Mouse (Mus musculus): ENCODE measurements around the gene Tns1. TPM values are rescaled to one million over a fixed set of nuclear protein-coding genes. Genes with fewer than 3 reads are reported as not detected.

Tns1 gene
- polyA plus RNA-seq, 1 experiment = 111 TPM

GRCm38 (mm10) chr1:74082841-74083463 is 41.3 kb downstream of the Tns1 start:
- Histone ChIP-seq H3K27me3 (ENCODE audit: control insufficient read depth, insufficient read depth, insufficient read length) (no peaks in the 10 kb centered on the region), H3K36me3 (ENCODE audit: control insufficient read depth, insufficient read depth) (no peaks in the 10 kb centered on the region), H3ac (ENCODE audit: control insufficient read depth, insufficient read length) (no peak overlapping the region), H3K79me2 (ENCODE audit: control insufficient read depth, insufficient read depth) (no peaks in the 10 kb centered on the region), H3K4me2 (ENCODE audit: low read depth) (no peak overlapping the region), H3K4me3 (no peak overlapping the region)
- TF ChIP-seq TCF12 (IDR thresholded peaks at IDR 0.05; ENCODE audit: insufficient read depth, poor library complexity, severe bottlenecking) (no peak), CEBPB (IDR thresholded peaks at IDR 0.05; ENCODE audit: insufficient read depth, poor library complexity, severe bottlenecking) (no peak), USF1 (IDR thresholded peaks at IDR 0.05; ENCODE audit: low read depth) (no peak), SRF (IDR thresholded peaks at IDR 0.05; ENCODE audit: control insufficient read depth, insufficient read length, low read depth) (no peak), E2F4 (IDR thresholded peaks at IDR 0.05; ENCODE audit: insufficient read depth) (no peak), POLR2A (IDR thresholded peaks at IDR 0.05; ENCODE audit: insufficient read length, low read depth) (no peak), REST (IDR thresholded peaks at IDR 0.05; ENCODE audit: insufficient read depth, insufficient read length) (no peak), TCF3 (IDR thresholded peaks at IDR 0.05; ENCODE audit: insufficient read length, low read depth) (no peak), POLR2AphosphoS2 (IDR thresholded peaks at IDR 0.05; ENCODE audit: insufficient read length, low read depth) (no peak), MYOD1 (IDR thresholded peaks at IDR 0.05; ENCODE audit: control insufficient read depth in 1 of 3, insufficient read length in 2 of 3, low read depth in 2 of 3) (no peak), MAX (IDR thresholded peaks at IDR 0.05; ENCODE audit: low read depth) (no peak), MYOG (IDR thresholded peaks at IDR 0.05; ENCODE audit: control insufficient read depth in 1 of 3, insufficient read depth in 1 of 3, insufficient read length in 2 of 3, low read depth in 2 of 3) (no peak)

- H3K79me2 ChIP-seq (ENCODE audit: control insufficient read depth, insufficient read depth) = no peaks in the 10 kb centered on the region
- no peak overlapping the region for H3K4me3 ChIP-seq
- H3K4me2 ChIP-seq (ENCODE audit: low read depth) = no peak overlapping the region
- no peaks in the 10 kb centered on the region for H3K27me3 ChIP-seq (ENCODE audit: control insufficient read depth, insufficient read depth, insufficient read length)
- no peaks in the 10 kb centered on the region for H3K36me3 ChIP-seq (ENCODE audit: control insufficient read depth, insufficient read depth)
- no peak overlapping the region for H3ac ChIP-seq (ENCODE audit: control insufficient read depth, insufficient read length)
- TF ChIP-seq SRF (IDR thresholded peaks at IDR 0.05; ENCODE audit: control insufficient read depth, insufficient read length, low read depth) (no peak), E2F4 (IDR thresholded peaks at IDR 0.05; ENCODE audit: insufficient read depth) (no peak), USF1 (IDR thresholded peaks at IDR 0.05; ENCODE audit: low read depth) (no peak), REST (IDR thresholded peaks at IDR 0.05; ENCODE audit: insufficient read depth, insufficient read length) (no peak), TCF12 (IDR thresholded peaks at IDR 0.05; ENCODE audit: insufficient read depth, poor library complexity, severe bottlenecking) (no peak), MYOG (IDR thresholded peaks at IDR 0.05; ENCODE audit: control insufficient read depth in 1 of 3, insufficient read depth in 1 of 3, insufficient read length in 2 of 3, low read depth in 2 of 3) (no peak), MYOD1 (IDR thresholded peaks at IDR 0.05; ENCODE audit: control insufficient read depth in 1 of 3, insufficient read length in 2 of 3, low read depth in 2 of 3) (no peak), POLR2A (IDR thresholded peaks at IDR 0.05; ENCODE audit: insufficient read length, low read depth) (no peak), CEBPB (IDR thresholded peaks at IDR 0.05; ENCODE audit: insufficient read depth, poor library complexity, severe bottlenecking) (no peak), TCF3 (IDR thresholded peaks at IDR 0.05; ENCODE audit: insufficient read length, low read depth) (no peak), POLR2AphosphoS2 (IDR thresholded peaks at IDR 0.05; ENCODE audit: insufficient read length, low read depth) (no peak), MAX (IDR thresholded peaks at IDR 0.05; ENCODE audit: low read depth) (no peak)
These were observed 42.7 kb downstream of the Tns1 start for GRCm38 (mm10) chr1:74081573-74081989.

GRCm38 (mm10) chr1:74077353-74077752 is 46.9 kb downstream of the Tns1 start:
- Histone ChIP-seq H3ac (ENCODE audit: control insufficient read depth, insufficient read length) (no peak overlapping the region), H3K4me3 (no peak overlapping the region), H3K4me2 (ENCODE audit: low read depth) (no peak overlapping the region), H3K27me3 (ENCODE audit: control insufficient read depth, insufficient read depth, insufficient read length) (no peaks in the 10 kb centered on the region), H3K79me2 (ENCODE audit: control insufficient read depth, insufficient read depth) (no peaks in the 10 kb centered on the region), H3K36me3 (ENCODE audit: control insufficient read depth, insufficient read depth) (no peaks in the 10 kb centered on the region)
- no peak for TF ChIP-seq REST (IDR thresholded peaks at IDR 0.05; ENCODE audit: insufficient read depth, insufficient read length)
- no peak for TF ChIP-seq SRF (IDR thresholded peaks at IDR 0.05; ENCODE audit: control insufficient read depth, insufficient read length, low read depth)
- no peak for TF ChIP-seq MYOD1 (IDR thresholded peaks at IDR 0.05; ENCODE audit: control insufficient read depth in 1 of 3, insufficient read length in 2 of 3, low read depth in 2 of 3)
- no peak for TF ChIP-seq USF1 (IDR thresholded peaks at IDR 0.05; ENCODE audit: low read depth)
- TF ChIP-seq CEBPB (IDR thresholded peaks at IDR 0.05; ENCODE audit: insufficient read depth, poor library complexity, severe bottlenecking) = no peak
- TF ChIP-seq MYOG (IDR thresholded peaks at IDR 0.05; ENCODE audit: control insufficient read depth in 1 of 3, insufficient read depth in 1 of 3, insufficient read length in 2 of 3, low read depth in 2 of 3) = no peak
- TF ChIP-seq E2F4 (IDR thresholded peaks at IDR 0.05; ENCODE audit: insufficient read depth) = no peak
- no peak for TF ChIP-seq TCF3 (IDR thresholded peaks at IDR 0.05; ENCODE audit: insufficient read length, low read depth)
- no peak for TF ChIP-seq POLR2A (IDR thresholded peaks at IDR 0.05; ENCODE audit: insufficient read length, low read depth)
- no peak for TF ChIP-seq MAX (IDR thresholded peaks at IDR 0.05; ENCODE audit: low read depth)
- TF ChIP-seq POLR2AphosphoS2 (IDR thresholded peaks at IDR 0.05; ENCODE audit: insufficient read length, low read depth) = no peak
- no peak for TF ChIP-seq TCF12 (IDR thresholded peaks at IDR 0.05; ENCODE audit: insufficient read depth, poor library complexity, severe bottlenecking)

- Histone ChIP-seq H3K4me2 (ENCODE audit: low read depth) (no peak overlapping the region), H3K4me3 (no peak overlapping the region), H3K27me3 (ENCODE audit: control insufficient read depth, insufficient read depth, insufficient read length) (no peaks in the 10 kb centered on the region), H3K79me2 (ENCODE audit: control insufficient read depth, insufficient read depth) (no peaks in the 10 kb centered on the region), H3K36me3 (ENCODE audit: control insufficient read depth, insufficient read depth) (no peaks in the 10 kb centered on the region), H3ac (ENCODE audit: control insufficient read depth, insufficient read length) (no peak overlapping the region)
- TF ChIP-seq POLR2AphosphoS2 (IDR thresholded peaks at IDR 0.05; ENCODE audit: insufficient read length, low read depth) (no peak), TCF12 (IDR thresholded peaks at IDR 0.05; ENCODE audit: insufficient read depth, poor library complexity, severe bottlenecking) (no peak), USF1 (IDR thresholded peaks at IDR 0.05; ENCODE audit: low read depth) (no peak), MYOG (IDR thresholded peaks at IDR 0.05; ENCODE audit: control insufficient read depth in 1 of 3, insufficient read depth in 1 of 3, insufficient read length in 2 of 3, low read depth in 2 of 3) (no peak)
These were observed 48.0 kb downstream of the Tns1 start for GRCm38 (mm10) chr1:74076230-74076629.
